Mouse (Mus musculus): ENCODE measurements around the gene Nkapd1.
"Not testable (repeated sequence)": the region's sequence is repeated elsewhere in the genome, so short reads cannot be mapped to it uniquely, and the experiment has no call there.

DNA sequence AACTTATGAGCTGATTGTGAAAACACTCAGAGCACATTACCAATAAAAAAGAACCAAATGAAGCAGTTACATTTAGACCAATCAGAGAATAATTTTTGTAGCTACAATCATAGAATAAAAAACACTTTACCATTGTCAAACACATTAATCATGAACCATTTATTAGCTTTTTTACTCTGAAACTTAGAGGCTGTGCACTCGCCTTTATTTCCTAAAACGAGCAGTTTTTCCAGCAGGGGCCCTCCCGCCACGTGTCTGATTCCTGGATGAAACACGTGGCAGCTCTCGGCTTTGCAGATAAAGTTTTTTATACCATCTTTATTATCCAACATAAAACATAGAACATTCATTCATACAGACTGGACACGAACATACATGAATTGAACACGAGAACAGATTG, 13.6 kb upstream of the Nkapd1 start:
- not testable (repeated sequence) for TF ChIP-seq CTCF, POLR2A (IDR thresholded peaks at IDR 0.05; ENCODE audit: extremely low read depth, insufficient read depth, low read length)

Data from cortical plate, adult 2 months (tissue).